Mouse (Mus musculus) heart, postnatal 25 days (tissue): ENCODE data around the gene Snrpd2. TPM values are rescaled to one million over a fixed set of nuclear protein-coding genes. Genes with fewer than 3 reads are reported as not detected.
"Not testable (repeated sequence)": the region's sequence is repeated elsewhere in the genome, so short reads cannot be mapped to it uniquely, and the experiment has no call there.

Experiments
- DNase-seq: peaks from one replicate; pipeline ENCODE4 v3.0.0; 2022; ENCODE audit warnings: low spot score
- intact Hi-C: fragments of 180-260 bp; cut with DNase I; formaldehyde crosslinking; loops from one replicate; pipeline ENCODE4 v1.15.1; 2025
- total RNA-seq, 2 experiments: library from RNA; stranded (reverse); gene quantifications; 2 replicates each; pipeline ENCODE4 v1.2.3; 2021

Gene Snrpd2
- total RNA-seq, 2 experiments from 2014 or later: 67.8 to 71.0 TPM

DNA sequence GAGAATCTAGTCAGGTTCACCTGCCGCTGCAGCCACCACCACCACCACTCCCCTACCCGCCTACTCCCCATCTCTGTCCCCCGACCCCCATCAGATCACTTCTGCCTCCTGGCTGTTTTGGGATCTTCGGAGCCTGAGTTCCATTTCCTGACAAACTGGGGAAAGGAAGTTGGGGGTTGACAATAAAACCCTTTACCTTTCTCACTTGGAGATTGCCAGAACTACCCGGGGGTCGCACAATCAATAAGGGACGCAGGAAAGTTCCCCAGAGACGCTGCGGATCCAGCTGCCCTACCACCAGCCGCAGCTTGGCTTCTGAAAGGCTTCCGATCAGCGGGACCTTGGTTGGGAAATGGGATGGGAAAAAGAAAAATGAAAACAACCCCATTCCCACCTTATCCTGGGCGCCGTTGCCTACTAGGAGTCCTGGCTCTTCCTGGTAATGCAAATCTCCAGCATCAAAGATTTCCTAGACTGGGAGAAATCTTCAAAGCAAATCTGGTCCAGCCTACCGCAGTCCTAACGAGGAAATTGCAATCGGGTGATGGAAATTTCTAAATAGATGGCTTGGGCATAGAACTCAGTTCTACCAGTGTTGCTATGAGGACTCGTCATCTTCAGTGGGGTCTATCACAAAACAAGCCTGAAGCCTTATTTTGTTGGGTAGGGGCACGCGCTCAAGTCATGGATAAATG lies 1.2 kb upstream of the Snrpd2 start:
- intact Hi-C loops: no loop called here

DNA sequence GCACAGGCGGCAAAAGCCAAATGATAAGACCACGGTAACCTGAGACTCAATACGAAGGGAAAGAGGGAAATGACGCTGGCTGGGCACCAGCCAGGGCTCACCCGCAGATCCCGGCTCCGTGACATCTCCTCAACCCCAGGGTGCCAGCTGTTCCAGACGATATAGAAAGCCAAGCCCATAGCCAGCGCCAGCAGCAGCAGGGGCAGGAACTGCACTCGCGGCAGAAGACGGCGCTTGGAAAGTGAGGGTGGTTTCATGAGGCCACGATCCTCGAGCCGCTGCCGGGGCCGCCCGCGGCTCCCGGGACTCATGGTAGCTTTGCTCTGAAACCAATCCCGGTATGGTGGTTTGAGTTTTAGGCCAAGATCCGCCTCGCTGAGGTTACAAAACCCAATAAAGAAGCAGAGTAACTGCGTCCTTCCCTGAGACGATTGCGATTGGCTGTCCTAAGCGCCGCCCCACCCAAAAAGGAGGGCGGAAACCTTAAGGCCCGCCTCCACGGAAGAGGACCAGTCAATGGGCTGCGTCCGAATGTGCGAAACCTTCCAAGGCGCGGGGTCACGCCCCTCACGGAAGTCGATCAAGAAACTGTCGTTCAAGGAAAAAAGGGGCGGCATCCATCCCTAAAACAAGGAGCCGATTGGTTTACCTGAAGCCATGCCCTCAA lies 514 bp upstream of the Snrpd2 start, which contains the start of gene Qpctl:
TSS of gene Qpctl (minus strand) at position 417 of the 667 bp plus-strand sequence.
- DNase-seq: peak; percentile 99
- intact Hi-C loops: no loop called here

More for the DNA sequence above, 1.2 kb upstream of the Snrpd2 start:
- no peak for DNase-seq

GRCm38 (mm10) chr7:19151121-19151520 lies 1.6 kb downstream of the Snrpd2 start:
- intact Hi-C loops: loop anchor here (10.0 kb wide), 1 partner anchor 54 kb away; no protein-coding TSS in a partner anchor

DNA sequence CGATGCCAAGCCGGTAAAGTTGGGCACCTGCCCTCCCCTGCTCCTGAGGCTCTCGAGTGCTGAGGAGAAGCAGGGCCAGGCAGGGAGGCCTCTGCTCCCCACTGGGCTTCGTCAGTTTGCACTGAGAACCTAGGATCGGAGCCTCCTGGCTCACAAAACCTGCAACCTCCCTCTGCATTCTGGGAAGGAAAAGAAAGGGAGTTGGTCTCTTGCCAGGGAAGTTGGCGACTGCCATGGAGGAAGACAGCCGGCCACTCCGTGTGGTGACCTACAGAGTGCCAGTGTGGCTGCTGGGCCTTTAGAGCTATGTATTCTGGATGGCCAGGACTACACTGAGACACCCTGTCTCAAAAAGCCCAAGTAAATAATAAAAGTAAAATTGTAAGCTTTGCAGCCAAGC lies 5.3 kb downstream of the Snrpd2 start:
- intact Hi-C loops: loop anchor here (5.0 to 10.0 kb wide), 2 partner anchors 50 to 193 kb away; no protein-coding TSS in a partner anchor
- DNase-seq: no peak

More at GRCm38 (mm10) chr7:19151121-19151520, 1.6 kb downstream of the Snrpd2 start:
- not testable (repeated sequence) for DNase-seq

DNA sequence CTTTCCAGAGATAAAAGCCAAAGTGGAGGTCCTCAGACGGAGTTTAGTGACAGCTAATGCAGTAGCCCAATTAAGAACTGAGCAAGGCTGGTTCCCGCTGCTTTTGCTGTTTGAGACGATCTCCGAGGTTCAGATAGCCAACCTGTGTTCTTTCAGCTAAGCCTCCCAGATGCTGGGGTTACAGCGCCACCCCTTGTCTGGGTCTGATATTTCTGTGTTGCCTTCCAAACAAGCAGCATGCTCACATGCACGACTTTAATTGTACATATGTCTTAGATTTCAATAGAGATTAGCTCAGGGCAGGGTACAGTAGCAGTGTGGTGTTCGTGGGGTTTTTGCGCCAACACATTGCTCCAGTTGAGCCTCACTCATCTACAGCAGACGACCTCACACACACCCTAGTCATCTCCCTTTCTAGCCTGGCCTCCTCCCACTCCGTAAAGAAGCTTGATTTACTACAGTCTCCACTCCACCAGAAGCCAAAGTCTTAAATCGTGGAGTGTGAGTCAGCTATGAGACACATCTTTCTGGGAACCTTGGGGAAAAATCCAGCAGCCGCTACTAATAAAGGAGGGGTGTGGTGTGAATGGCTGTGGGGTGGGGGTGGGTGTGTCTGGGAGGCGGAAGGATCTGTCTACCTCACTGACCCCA lies 6.4 kb downstream of the Snrpd2 start:
- no peak for DNase-seq
- intact Hi-C loops: loop anchor here (5.0 to 10.0 kb wide), 2 partner anchors 49 to 191 kb away; no protein-coding TSS in a partner anchor

DNA sequence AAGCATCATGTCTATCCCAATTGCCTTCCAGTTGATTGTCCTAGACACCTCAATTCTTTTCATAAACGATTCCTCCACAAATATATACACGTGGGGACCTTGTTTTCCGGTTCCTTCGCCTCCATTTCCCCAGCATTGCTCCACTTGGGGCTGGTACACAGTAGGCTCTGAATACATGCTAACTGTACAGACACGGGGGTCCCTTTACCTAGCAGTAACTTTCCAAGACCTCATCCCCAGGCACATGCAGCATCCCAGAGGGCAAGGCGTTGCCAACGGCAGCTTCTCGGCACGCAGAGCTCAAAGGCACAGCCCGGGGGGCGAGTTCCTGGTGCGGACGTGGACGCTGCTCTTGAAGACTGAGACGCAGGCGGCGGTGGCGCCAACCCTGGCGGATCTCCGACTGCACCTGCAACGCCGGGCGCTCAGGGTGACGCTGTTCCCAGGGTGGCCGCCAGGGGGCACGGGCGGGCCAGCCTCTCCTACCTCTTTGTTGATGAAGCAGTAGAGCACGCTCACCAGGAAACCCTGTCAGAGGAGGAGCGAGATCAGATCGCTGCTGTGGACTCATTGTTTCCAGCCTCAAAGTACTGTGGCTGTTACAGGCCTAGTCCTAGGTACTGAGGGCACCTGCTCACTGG lies 7.8 kb downstream of the Snrpd2 start:
- intact Hi-C loops: loop anchor here (1.0 to 10.0 kb wide), 3 partner anchors 16 to 190 kb away; no protein-coding TSS in a partner anchor
- peak; percentile 69 for DNase-seq

DNA sequence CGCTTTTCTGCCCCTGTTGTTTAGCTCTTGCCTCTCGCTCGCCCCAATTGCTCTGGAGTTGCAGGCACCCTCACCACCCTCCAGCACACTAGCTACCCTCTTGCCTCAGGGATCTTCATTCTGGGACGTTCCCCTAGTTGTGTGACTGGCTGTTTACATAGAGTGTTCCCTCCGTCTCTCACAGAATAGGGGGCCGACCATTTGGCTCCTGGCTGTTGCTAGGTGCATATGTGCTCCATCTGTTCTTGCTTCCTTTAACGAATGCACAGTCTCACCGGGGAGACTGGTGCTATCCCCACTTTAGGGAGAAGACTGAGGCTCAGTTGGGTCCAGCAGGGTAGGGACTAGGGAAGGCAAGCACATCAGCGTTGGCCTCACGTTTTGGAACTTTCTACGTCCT lies 9.1 kb downstream of the Snrpd2 start:
- DNase-seq: no peak
- intact Hi-C loops: loop anchor here (5.0 to 10.0 kb wide), 2 partner anchors 46 to 189 kb away; no protein-coding TSS in a partner anchor

GRCm38 (mm10) chr7:19159411-19159810 lies 9.9 kb downstream of the Snrpd2 start:
- intact Hi-C loops: loop anchor here (5.0 to 10.0 kb wide), 2 partner anchors 45 to 188 kb away; no protein-coding TSS in a partner anchor
- no peak for DNase-seq

DNA sequence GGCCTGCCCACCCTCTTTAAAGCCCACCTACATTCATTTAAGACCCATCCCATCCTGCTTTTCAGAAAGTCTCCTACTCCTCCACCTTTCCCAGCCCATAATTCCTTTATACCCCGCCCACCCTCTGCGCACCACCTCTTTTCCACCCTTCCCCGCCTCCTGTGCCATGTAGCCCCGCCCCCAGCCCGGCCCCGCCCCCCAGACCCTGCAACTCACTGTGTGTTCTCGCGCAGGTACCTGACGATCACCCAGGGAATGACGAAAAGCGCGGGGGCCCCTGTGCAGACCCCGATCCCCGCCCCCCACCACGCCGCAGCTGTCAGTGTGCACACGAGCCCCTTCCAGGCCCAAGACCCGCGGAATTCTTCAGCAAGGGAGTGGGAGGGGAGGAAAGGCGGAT lies 10.6 kb downstream of the Snrpd2 start:
- DNase-seq: no peak
- intact Hi-C loops: no loop called here

DNA sequence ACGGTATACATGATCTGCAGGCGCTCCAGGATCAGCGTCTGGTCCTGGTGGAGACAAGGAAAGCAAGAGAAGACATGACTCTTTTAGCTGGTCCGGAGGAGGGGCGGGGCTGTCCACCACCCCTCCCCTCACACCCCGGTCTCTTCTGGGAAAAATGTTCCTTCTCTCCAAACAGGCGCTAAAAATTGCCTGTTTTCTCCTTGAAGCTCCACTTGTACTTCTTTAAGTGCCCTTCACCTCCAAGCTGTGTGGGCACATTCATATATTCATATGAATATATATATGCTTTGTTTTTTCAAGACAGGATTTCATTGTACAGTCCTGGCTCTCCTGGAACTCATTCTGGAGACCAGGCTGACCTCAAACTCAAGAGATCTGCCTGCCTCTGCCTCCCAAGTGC lies 13.4 kb downstream of the Snrpd2 start:
- DNase-seq: no peak
- intact Hi-C loops: no loop called here

GRCm38 (mm10) chr7:19163752-19164151 lies 14.2 kb downstream of the Snrpd2 start:
- no peak for DNase-seq
- intact Hi-C loops: no loop called here

- intact Hi-C loops: no loop called here
- DNase-seq: no peak
Observed at GRCm38 (mm10) chr7:19164189-19164588, 14.7 kb downstream of the Snrpd2 start.

GRCm38 (mm10) chr7:19164978-19165377 lies 15.5 kb downstream of the Snrpd2 start:
- intact Hi-C loops: no loop called here
- no peak for DNase-seq

DNA sequence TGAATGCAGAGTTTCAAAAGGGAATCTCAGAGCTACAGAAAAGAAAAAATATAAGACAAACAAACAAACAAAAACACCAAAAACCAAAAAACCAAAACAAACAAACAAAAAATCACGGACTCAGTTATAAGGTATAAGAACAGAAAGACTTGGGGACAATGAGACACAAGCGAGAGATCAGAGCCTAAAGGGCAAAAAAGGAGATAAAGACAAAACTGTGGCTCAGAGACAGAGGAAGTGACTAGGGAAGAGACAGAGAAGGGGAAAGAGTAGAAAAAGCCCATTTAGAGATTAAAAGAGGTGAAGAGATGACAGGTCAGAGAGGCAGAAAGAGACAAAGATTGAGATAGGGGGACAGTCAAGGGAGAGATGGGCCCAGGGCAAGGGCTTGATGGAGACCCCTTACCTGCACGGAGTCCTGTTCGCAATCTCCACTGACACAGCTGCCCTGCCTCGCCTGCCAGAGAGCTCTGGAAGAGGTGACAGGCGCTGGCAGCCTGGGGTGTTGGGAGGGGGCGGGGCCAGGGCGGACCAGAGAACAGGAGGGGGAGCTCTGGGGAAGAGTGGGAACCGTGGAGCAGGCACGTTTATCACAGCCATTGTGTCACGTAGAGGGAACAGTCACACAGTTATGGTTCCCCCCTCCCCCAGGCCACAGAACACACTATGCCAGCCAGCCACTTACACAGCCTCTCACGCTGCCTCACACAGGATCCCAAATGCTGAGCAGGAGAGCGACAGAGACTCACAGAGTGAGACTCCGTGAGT lies 16.3 kb downstream of the Snrpd2 start, which contains the start of gene Gipr:
TSS of gene Gipr (minus strand) at position 472 of the 768 bp plus-strand sequence.
- no peak for DNase-seq
- intact Hi-C loops: no loop called here

DNA sequence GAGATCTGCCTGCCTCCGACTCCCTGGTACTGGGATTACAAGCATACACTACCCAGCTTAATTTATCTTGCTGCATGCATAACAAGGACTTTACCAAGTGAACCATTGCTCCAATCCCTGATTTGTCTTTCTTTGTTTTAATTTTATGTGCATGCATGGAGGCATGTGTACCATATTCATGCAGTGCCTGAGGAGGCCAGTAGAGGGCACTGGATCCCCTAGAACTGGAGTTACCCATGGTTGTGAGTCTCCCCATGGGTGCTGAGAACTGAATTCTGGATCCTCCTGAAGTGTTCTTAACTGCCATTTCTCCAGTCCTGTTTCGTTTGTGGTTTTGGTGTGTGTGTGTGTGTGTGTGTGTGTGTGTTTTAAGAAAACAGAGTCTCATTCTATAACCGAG lies 17.5 kb downstream of the Snrpd2 start:
- DNase-seq: no peak
- intact Hi-C loops: no loop called here

DNA sequence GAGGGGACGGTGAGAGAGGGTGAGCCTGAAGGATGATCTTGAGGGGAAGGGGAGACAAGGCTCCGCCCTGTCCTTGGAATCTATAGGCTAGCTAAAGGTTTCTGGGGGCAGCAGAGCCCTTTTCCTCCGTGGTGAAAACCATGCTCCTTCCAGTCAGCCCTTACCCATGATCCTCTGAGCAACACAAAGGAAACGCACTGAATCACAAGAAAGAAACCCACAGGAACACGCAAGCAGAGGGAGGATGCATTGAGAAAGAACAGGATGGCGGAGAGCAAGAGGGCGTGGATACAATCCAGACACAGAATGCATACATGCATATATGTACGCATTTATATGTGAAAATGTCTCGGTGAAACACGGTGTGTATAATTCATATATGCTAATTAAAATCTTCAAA lies 20.0 kb downstream of the Snrpd2 start:
- no peak for DNase-seq
- intact Hi-C loops: no loop called here

- intact Hi-C loops: no loop called here
- DNase-seq: no peak
Observed at GRCm38 (mm10) chr7:19170142-19170541, 20.6 kb downstream of the Snrpd2 start.

DNA sequence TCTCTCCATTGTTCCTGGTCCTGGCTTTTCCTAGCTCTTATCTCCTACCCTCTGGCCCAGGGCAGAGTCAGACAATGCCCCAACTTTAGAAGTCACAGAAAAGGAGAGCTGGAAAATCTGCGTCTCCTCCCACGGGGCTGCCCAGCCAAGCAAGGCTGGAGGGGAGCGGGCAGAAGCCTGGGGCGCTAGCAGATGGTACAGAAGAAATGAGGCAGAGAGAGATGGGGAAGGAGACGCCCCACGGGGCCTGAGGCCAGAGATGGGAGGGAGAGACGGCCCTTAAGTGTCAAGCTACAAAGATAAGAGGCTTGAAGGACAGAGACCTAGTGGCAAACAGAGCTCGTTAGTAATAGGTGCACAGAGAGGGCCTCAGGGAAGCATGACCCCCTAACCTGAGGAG lies 22.3 kb downstream of the Snrpd2 start:
- intact Hi-C loops: no loop called here
- DNase-seq: no peak

GRCm38 (mm10) chr7:19172874-19173273 lies 23.4 kb downstream of the Snrpd2 start:
- peak; percentile 53 for DNase-seq
- intact Hi-C loops: loop anchor here (1.0 kb wide), 1 partner anchor 16 kb away; no protein-coding TSS in a partner anchor
